Mouse (Mus musculus): ENCODE measurements at regions not wholly inside any gene's neighbourhood (a gene's known extent, or its start where the extent isn't known, plus 50 kb on each side); places are given as distances from the start of the nearest gene placed in this dataset.

- TF ChIP-seq CTCF (IDR thresholded peaks at IDR 0.05; ENCODE audit: low read depth, low read length), result no peak; the same call in 1 of the 2 replicates
- no peak for TF ChIP-seq POLR2A (IDR thresholded peaks at IDR 0.05; ENCODE audit: extremely low read depth, insufficient read depth, low read length)
Observed at GRCm38 (mm10) chr9:98697155-98697554, 95.7 kb upstream of the Mrps22 start.
